Mouse (Mus musculus): ENCODE data around the gene Qtrt1.

- TF ChIP-seq POLR2A (IDR thresholded peaks at IDR 0.05; ENCODE audit: insufficient read depth, low read depth, low read length) (no peak), CTCF (IDR thresholded peaks at IDR 0.05; ENCODE audit: insufficient read depth, low read depth, low read length) (no peak)
Measured at GRCm38 (mm10) chr9:21438219-21438618, 26.6 kb downstream of the Qtrt1 start.
